Mouse (Mus musculus): ENCODE data around the gene Tbx3. TPM values are rescaled to one million over a fixed set of nuclear protein-coding genes. Genes with fewer than 3 reads are reported as not detected.

The Tbx3 gene
- polyA plus RNA-seq, 1 experiment from 2014 or later, result 10.0 TPM

DNA sequence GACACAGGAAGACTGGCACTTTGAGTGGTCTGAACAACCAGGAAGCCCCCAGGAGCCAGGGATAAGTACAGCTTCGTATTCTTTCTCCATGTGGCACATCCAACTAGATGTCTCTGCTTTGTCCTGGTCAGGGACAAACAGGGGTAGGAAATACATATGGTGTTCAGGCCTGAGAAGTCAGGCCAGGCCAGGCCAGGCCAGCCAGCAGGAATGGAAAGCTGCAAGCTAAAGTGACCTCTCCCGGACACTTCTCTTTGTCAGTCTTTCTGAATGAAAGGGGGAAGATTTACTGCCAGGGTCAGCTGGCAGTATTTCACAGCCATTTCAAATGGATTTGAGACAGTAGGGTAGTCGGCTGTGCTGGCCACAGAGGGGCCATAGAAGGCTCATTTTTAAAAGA, 28.8 kb upstream of the Tbx3 start:
- H3K4me1 ChIP-seq (replicated peaks), result peaks cover 3% of the 10 kb centered on the region
- no peak overlapping the region for H3K27ac ChIP-seq
- no peak for ATAC-seq (replicated peaks; ENCODE audit: insufficient number of reproducible peaks, insufficient read depth, low FRiP score, low read depth)
- H3K4me3 ChIP-seq, result no peak overlapping the region
- H3K27me3 ChIP-seq, result peaks cover 89% of the 10 kb centered on the region
- WGBS, result 43% methylated on average over 3 of the region's 3 CpGs
- H3K36me3 ChIP-seq, result no peaks in the 10 kb centered on the region
- H3K4me2 ChIP-seq, result no peak overlapping the region
- no peak overlapping the region for H3K9ac ChIP-seq
- no peaks in the 10 kb centered on the region for H3K9me3 ChIP-seq (replicated peaks)

GRCm38 (mm10) chr5:119646965-119647364, 23.5 kb upstream of the Tbx3 start:
- Histone ChIP-seq H3K9ac (no peak overlapping the region), H3K4me3 (no peak overlapping the region), H3K36me3 (no peaks in the 10 kb centered on the region), H3K27me3 (peaks cover 83% of the 10 kb centered on the region), H3K27ac (no peak overlapping the region), H3K4me1 (replicated peaks) (peaks cover 13% of the 10 kb centered on the region), H3K9me3 (replicated peaks) (no peaks in the 10 kb centered on the region), H3K4me2 (no peak overlapping the region)
- WGBS, result 71% methylated on average over 2 of the region's 2 CpGs
- ATAC-seq (replicated peaks; ENCODE audit: insufficient number of reproducible peaks, insufficient read depth, low FRiP score, low read depth), result no peak

DNA sequence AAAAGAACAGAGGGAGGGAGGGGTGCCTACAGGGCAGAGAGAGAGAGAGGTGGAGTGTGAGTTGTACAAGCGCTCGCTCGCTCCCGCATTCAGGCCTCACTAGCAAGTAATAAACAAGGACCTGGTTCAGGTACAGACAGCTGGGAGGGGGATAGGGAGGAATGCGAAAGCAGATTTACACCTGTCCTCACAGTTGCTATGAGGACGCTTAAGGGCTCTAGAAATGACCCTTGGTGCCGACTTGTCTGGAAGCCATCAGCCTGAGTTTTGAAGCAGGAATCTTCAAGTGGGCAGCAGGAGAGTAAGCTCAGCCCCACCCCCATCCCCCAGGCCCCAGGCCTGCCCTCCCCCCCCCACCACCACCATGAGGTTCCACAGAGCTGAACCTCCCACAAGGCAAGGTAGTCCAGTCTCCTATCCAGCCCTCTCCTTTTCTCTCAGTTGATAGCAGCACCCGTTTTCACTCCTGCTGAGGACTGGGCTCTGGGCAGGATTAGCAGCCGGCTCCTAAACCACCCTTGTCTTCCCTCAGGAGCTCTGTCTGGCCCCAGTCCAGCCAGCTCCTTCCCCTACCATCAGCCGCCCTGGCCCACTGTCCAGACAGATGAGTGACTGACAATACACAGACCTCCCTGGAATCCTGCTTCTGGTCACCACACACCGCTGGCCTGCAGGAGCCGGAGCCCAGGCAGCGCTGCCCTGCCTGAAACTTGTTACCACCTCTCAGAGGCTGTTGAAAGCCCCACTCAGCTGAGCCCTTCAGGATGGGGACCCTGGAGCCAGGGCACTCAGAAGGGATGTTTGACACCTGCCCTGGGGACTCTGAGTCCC, 19.1 kb upstream of the Tbx3 start:
- Histone ChIP-seq H3K4me3 (no peak overlapping the region), H3K36me3 (no peaks in the 10 kb centered on the region), H3K4me1 (replicated peaks) (peaks cover 14% of the 10 kb centered on the region), H3K27me3 (peaks cover 91% of the 10 kb centered on the region), H3K4me2 (no peak overlapping the region), H3K27ac (no peak overlapping the region), H3K9ac (no peak overlapping the region), H3K9me3 (replicated peaks) (no peaks in the 10 kb centered on the region)
- WGBS, result 13% methylated on average over 13 of the region's 13 CpGs
- peak; percentile 92 for ATAC-seq (replicated peaks; ENCODE audit: insufficient number of reproducible peaks, insufficient read depth, low FRiP score, low read depth)

GRCm38 (mm10) chr5:119656354-119656753, 14.1 kb upstream of the Tbx3 start:
- H3K4me2 ChIP-seq, result no peak overlapping the region
- H3K27ac ChIP-seq, result no peak overlapping the region
- H3K36me3 ChIP-seq, result no peaks in the 10 kb centered on the region
- no peak for ATAC-seq (replicated peaks; ENCODE audit: insufficient number of reproducible peaks, insufficient read depth, low FRiP score, low read depth)
- no peaks in the 10 kb centered on the region for H3K9me3 ChIP-seq (replicated peaks)
- H3K27me3 ChIP-seq, result peaks cover 93% of the 10 kb centered on the region
- no peak overlapping the region for H3K4me3 ChIP-seq
- WGBS, result 17% methylated on average over 7 of the region's 7 CpGs
- H3K9ac ChIP-seq, result no peak overlapping the region
- H3K4me1 ChIP-seq (replicated peaks), result peaks cover 9% of the 10 kb centered on the region

GRCm38 (mm10) chr5:119656856-119657255, 13.6 kb upstream of the Tbx3 start:
- peaks cover 93% of the 10 kb centered on the region for H3K27me3 ChIP-seq
- H3K4me3 ChIP-seq, result peak overlapping the region; percentile 15; the same call in 1 of the 2 replicates
- H3K4me2 ChIP-seq, result no peak overlapping the region
- H3K9ac ChIP-seq, result no peak overlapping the region
- WGBS, result 11% methylated on average over 21 of the region's 21 CpGs
- ATAC-seq (replicated peaks; ENCODE audit: insufficient number of reproducible peaks, insufficient read depth, low FRiP score, low read depth), result no peak
- no peaks in the 10 kb centered on the region for H3K36me3 ChIP-seq
- peaks cover 4% of the 10 kb centered on the region for H3K4me1 ChIP-seq (replicated peaks)
- H3K9me3 ChIP-seq (replicated peaks), result no peaks in the 10 kb centered on the region
- no peak overlapping the region for H3K27ac ChIP-seq

- Histone ChIP-seq H3K4me2 (no peak overlapping the region), H3K9ac (no peak overlapping the region), H3K27me3 (peaks cover 95% of the 10 kb centered on the region), H3K27ac (no peak overlapping the region), H3K36me3 (no peaks in the 10 kb centered on the region), H3K4me3 (no peak overlapping the region), H3K4me1 (replicated peaks) (peaks cover 1% of the 10 kb centered on the region), H3K9me3 (replicated peaks) (no peaks in the 10 kb centered on the region)
- 12% methylated on average over 6 of the region's 6 CpGs for WGBS
- ATAC-seq (replicated peaks; ENCODE audit: insufficient number of reproducible peaks, insufficient read depth, low FRiP score, low read depth), result no peak
Observed at GRCm38 (mm10) chr5:119657362-119657761, 13.1 kb upstream of the Tbx3 start.

GRCm38 (mm10) chr5:119657804-119658203, 12.7 kb upstream of the Tbx3 start:
- 9% methylated on average over 6 of the region's 6 CpGs for WGBS

GRCm38 (mm10) chr5:119658396-119658795, 12.1 kb upstream of the Tbx3 start:
- H3K36me3 ChIP-seq, result no peaks in the 10 kb centered on the region
- H3K9me3 ChIP-seq (replicated peaks), result no peaks in the 10 kb centered on the region
- peaks cover 96% of the 10 kb centered on the region for H3K27me3 ChIP-seq
- H3K9ac ChIP-seq, result no peak overlapping the region
- no peak overlapping the region for H3K4me3 ChIP-seq
- H3K4me2 ChIP-seq, result no peak overlapping the region
- no peak for ATAC-seq (replicated peaks; ENCODE audit: insufficient number of reproducible peaks, insufficient read depth, low FRiP score, low read depth)
- no peak overlapping the region for H3K27ac ChIP-seq
- no peaks in the 10 kb centered on the region for H3K4me1 ChIP-seq (replicated peaks)
- WGBS, result 12% methylated on average over 5 of the region's 5 CpGs

More at GRCm38 (mm10) chr5:119657804-119658203, 12.7 kb upstream of the Tbx3 start:
- no peak overlapping the region for H3K4me3 ChIP-seq
- H3K9ac ChIP-seq, result no peak overlapping the region
- H3K4me2 ChIP-seq, result no peak overlapping the region
- ATAC-seq (replicated peaks; ENCODE audit: insufficient number of reproducible peaks, insufficient read depth, low FRiP score, low read depth), result no peak
- no peaks in the 10 kb centered on the region for H3K9me3 ChIP-seq (replicated peaks)
- no peak overlapping the region for H3K27ac ChIP-seq
- no peaks in the 10 kb centered on the region for H3K36me3 ChIP-seq
- H3K27me3 ChIP-seq, result peaks cover 95% of the 10 kb centered on the region
- H3K4me1 ChIP-seq (replicated peaks), result no peaks in the 10 kb centered on the region

DNA sequence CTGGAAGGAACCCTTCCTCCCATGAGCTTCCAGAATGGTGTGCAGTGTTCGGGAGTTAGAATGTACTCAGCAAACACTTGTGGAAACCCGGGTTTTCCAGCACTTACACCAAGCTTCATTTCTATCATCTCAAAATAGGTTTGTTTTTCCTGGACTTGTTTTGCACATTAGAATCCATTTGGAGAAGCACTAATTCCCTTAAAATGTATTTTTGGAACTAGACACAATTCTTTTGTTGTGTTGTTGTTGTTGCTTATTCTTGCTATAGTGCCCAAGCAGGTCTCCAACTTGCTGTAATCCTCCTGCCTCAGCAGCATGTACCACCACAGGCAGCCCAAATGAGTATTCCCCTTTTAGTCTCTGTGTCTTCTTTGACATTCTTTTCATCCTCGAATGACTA, 11.4 kb upstream of the Tbx3 start:
- 9% methylated on average over 3 of the region's 3 CpGs for WGBS
- Histone ChIP-seq H3K36me3 (no peaks in the 10 kb centered on the region), H3K27ac (no peak overlapping the region)

DNA sequence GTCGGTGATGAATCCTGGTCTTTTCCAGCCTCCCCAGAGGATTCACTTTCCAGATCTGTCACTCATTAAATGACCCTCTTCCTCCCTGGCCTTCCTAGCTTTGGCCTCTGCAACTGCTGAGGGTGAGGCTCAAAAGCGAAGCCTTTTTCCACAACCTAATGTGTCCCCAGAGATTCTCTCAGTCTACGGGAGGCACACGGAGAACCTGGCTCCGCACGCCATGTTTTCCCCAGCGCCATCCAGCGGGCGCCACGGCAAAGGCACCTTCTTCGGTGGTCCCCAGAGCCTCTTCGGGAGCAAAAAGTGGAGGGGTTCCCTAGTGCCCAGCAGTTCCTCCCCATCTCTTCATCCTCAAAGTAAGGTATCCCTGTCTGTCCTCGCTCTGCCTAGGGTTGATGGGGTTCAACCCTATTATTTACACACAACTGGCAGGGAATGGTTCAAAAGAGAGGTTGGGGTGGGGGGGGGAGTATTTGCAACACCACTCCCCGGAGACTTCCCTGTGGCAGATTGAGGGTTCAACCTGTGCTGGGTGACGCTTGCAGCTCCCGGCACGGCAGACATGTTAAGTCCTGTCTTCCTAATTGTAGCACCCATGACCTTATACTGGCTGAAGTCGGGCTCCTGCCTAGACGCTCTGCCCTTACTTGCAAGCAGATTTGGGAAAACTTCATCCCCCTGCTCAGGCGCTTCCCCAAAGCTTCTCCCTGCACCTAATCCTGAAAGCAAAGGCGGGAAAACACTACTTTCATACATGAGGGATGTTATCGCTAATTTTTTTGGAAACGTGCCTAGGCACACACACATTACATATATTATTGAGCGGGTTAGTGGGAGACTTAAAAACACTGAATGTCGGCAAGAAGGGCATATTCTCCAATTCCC, 9.7 kb upstream of the Tbx3 start:
- H3K9me3 ChIP-seq (replicated peaks), result no peaks in the 10 kb centered on the region
- H3K36me3 ChIP-seq, result no peaks in the 10 kb centered on the region
- H3K9ac ChIP-seq, result no peak overlapping the region
- no peak overlapping the region for H3K4me2 ChIP-seq
- no peaks in the 10 kb centered on the region for H3K4me1 ChIP-seq (replicated peaks)
- ATAC-seq (replicated peaks; ENCODE audit: insufficient number of reproducible peaks, insufficient read depth, low FRiP score, low read depth), result no peak
- H3K27me3 ChIP-seq, result peaks cover 96% of the 10 kb centered on the region
- 5% methylated on average over 25 of the region's 25 CpGs for WGBS
- no peak overlapping the region for H3K4me3 ChIP-seq
- no peak overlapping the region for H3K27ac ChIP-seq

More for the DNA sequence above, 11.4 kb upstream of the Tbx3 start:
- peaks cover 96% of the 10 kb centered on the region for H3K27me3 ChIP-seq
- H3K4me1 ChIP-seq (replicated peaks), result no peaks in the 10 kb centered on the region
- H3K9ac ChIP-seq, result no peak overlapping the region
- H3K4me3 ChIP-seq, result no peak overlapping the region
- no peaks in the 10 kb centered on the region for H3K9me3 ChIP-seq (replicated peaks)
- no peak for ATAC-seq (replicated peaks; ENCODE audit: insufficient number of reproducible peaks, insufficient read depth, low FRiP score, low read depth)
- no peak overlapping the region for H3K4me2 ChIP-seq

- H3K4me3 ChIP-seq, result no peak overlapping the region
- no peaks in the 10 kb centered on the region for H3K36me3 ChIP-seq
- H3K27ac ChIP-seq, result no peak overlapping the region
- H3K9me3 ChIP-seq (replicated peaks), result no peaks in the 10 kb centered on the region
- ATAC-seq (replicated peaks; ENCODE audit: insufficient number of reproducible peaks, insufficient read depth, low FRiP score, low read depth), result no peak
- H3K9ac ChIP-seq, result no peak overlapping the region
- 5% methylated on average over 11 of the region's 11 CpGs for WGBS
- no peaks in the 10 kb centered on the region for H3K4me1 ChIP-seq (replicated peaks)
- H3K4me2 ChIP-seq, result no peak overlapping the region
- H3K27me3 ChIP-seq, result peaks cover 96% of the 10 kb centered on the region
Observed at GRCm38 (mm10) chr5:119661474-119661873, 9.0 kb upstream of the Tbx3 start.
